Mouse (Mus musculus): ENCODE data around the gene Irx5. TPM values are rescaled to one million over a fixed set of nuclear protein-coding genes. Genes with fewer than 3 reads are reported as not detected.

Gene Irx5
- polyA plus RNA-seq, 1 experiment from 2014 or later: 19.7 TPM

GRCm38 (mm10) chr8:92362396-92363115, 5.1 kb downstream of the Irx5 start:
- Histone ChIP-seq H3K36me3 (no peaks in the 10 kb centered on the region), H3K27ac (peak overlapping the region; percentile 48; the same call in 1 of the 2 replicates), H3K4me2 (replicated peaks) (peak overlapping the region; percentile 62), H3K4me3 (peak overlapping the region; percentile 37), H3K9me3 (no peaks in the 10 kb centered on the region), H3K4me1 (peaks cover 52% of the 10 kb centered on the region), H3K9ac (peak overlapping the region; percentile 67), H3K27me3 (peaks cover 86% of the 10 kb centered on the region)
- no peak for ATAC-seq (ENCODE audit: low FRiP score, low read depth)
- WGBS: 4% methylated on average over 15 of the region's 15 CpGs

- ATAC-seq (ENCODE audit: low FRiP score, low read depth): no peak
- Histone ChIP-seq H3K27me3 (peaks cover 88% of the 10 kb centered on the region), H3K4me3 (peak overlapping the region; percentile 37), H3K9me3 (no peaks in the 10 kb centered on the region), H3K9ac (peak overlapping the region; percentile 67), H3K27ac (no peak overlapping the region), H3K4me1 (peaks cover 45% of the 10 kb centered on the region), H3K36me3 (no peaks in the 10 kb centered on the region), H3K4me2 (replicated peaks) (peak overlapping the region; percentile 62)
- 5% methylated on average over 45 of the region's 45 CpGs for WGBS
Observed at GRCm38 (mm10) chr8:92363217-92364147, 6.1 kb downstream of the Irx5 start.

GRCm38 (mm10) chr8:92364148-92364775, 6.8 kb downstream of the Irx5 start:
- Histone ChIP-seq H3K4me3 (peak overlapping the region; percentile 37), H3K4me2 (replicated peaks) (peak overlapping the region; percentile 62), H3K36me3 (no peaks in the 10 kb centered on the region), H3K27me3 (peaks cover 90% of the 10 kb centered on the region), H3K27ac (no peak overlapping the region), H3K4me1 (peaks cover 45% of the 10 kb centered on the region), H3K9ac (peak overlapping the region; percentile 50; the same call in 1 of the 2 replicates), H3K9me3 (no peaks in the 10 kb centered on the region)
- WGBS: 4% methylated on average over 20 of the region's 20 CpGs
- no peak for ATAC-seq (ENCODE audit: low FRiP score, low read depth)

GRCm38 (mm10) chr8:92364776-92365240, 7.4 kb downstream of the Irx5 start:
- Histone ChIP-seq H3K4me2 (replicated peaks) (peak overlapping the region; percentile 62), H3K36me3 (no peaks in the 10 kb centered on the region), H3K4me3 (peak overlapping the region; percentile 37), H3K27ac (no peak overlapping the region), H3K9ac (peak overlapping the region; percentile 45), H3K9me3 (no peaks in the 10 kb centered on the region), H3K4me1 (peaks cover 44% of the 10 kb centered on the region), H3K27me3 (peaks cover 90% of the 10 kb centered on the region)
- 14% methylated on average over 20 of the region's 20 CpGs for WGBS
- ATAC-seq (ENCODE audit: low FRiP score, low read depth): no peak

- 4% methylated on average over 36 of the region's 36 CpGs for WGBS
- H3K4me2 ChIP-seq (replicated peaks): peak overlapping the region; percentile 62
- H3K4me3 ChIP-seq: peak overlapping the region; percentile 37
- peaks cover 38% of the 10 kb centered on the region for H3K4me1 ChIP-seq
- no peaks in the 10 kb centered on the region for H3K9me3 ChIP-seq
- H3K27ac ChIP-seq: no peak overlapping the region
- H3K9ac ChIP-seq: peak overlapping the region; percentile 45
- no peak for ATAC-seq (ENCODE audit: low FRiP score, low read depth)
- H3K27me3 ChIP-seq: peaks cover 90% of the 10 kb centered on the region
- no peaks in the 10 kb centered on the region for H3K36me3 ChIP-seq
Observed at GRCm38 (mm10) chr8:92365241-92365943, 8.0 kb downstream of the Irx5 start.

GRCm38 (mm10) chr8:92365944-92366735, 8.7 kb downstream of the Irx5 start:
- H3K27me3 ChIP-seq: peaks cover 87% of the 10 kb centered on the region
- WGBS: 6% methylated on average over 26 of the region's 26 CpGs
- ATAC-seq (ENCODE audit: low FRiP score, low read depth): no peak

GRCm38 (mm10) chr8:92366736-92367267, 9.4 kb downstream of the Irx5 start:
- H3K9me3 ChIP-seq: no peaks in the 10 kb centered on the region
- no peak overlapping the region for H3K9ac ChIP-seq
- H3K4me1 ChIP-seq: peaks cover 36% of the 10 kb centered on the region
- no peak overlapping the region for H3K27ac ChIP-seq
- H3K4me3 ChIP-seq: peak overlapping the region; percentile 18
- H3K36me3 ChIP-seq: no peaks in the 10 kb centered on the region
- WGBS: 6% methylated on average over 20 of the region's 20 CpGs
- H3K27me3 ChIP-seq: peaks cover 87% of the 10 kb centered on the region
- H3K4me2 ChIP-seq (replicated peaks): peak overlapping the region; percentile 62
- ATAC-seq (ENCODE audit: low FRiP score, low read depth): 0 out of 2 replicates have a peak, but pooled peaks have one; percentile 6

More at GRCm38 (mm10) chr8:92365944-92366735, 8.7 kb downstream of the Irx5 start:
- Histone ChIP-seq H3K4me3 (peak overlapping the region; percentile 37), H3K9ac (peak overlapping the region; percentile 36; the same call in 1 of the 2 replicates), H3K4me2 (replicated peaks) (peak overlapping the region; percentile 62), H3K27ac (no peak overlapping the region), H3K9me3 (no peaks in the 10 kb centered on the region), H3K4me1 (peaks cover 36% of the 10 kb centered on the region), H3K36me3 (no peaks in the 10 kb centered on the region)

GRCm38 (mm10) chr8:92379524-92379923, 22.1 kb downstream of the Irx5 start:
- Histone ChIP-seq H3K27me3 (peaks cover 80% of the 10 kb centered on the region), H3K4me2 (replicated peaks) (no peak overlapping the region), H3K4me3 (no peak overlapping the region), H3K9ac (no peak overlapping the region), H3K27ac (no peak overlapping the region), H3K4me1 (peaks cover 5% of the 10 kb centered on the region; the same call in 1 of the 2 replicates), H3K9me3 (no peaks in the 10 kb centered on the region), H3K36me3 (no peaks in the 10 kb centered on the region)
- ATAC-seq (ENCODE audit: low FRiP score, low read depth): peak; percentile 8; the same call in 1 of the 2 replicates
- 22% methylated on average over 6 of the region's 6 CpGs for WGBS

GRCm38 (mm10) chr8:92380571-92380970, 23.1 kb downstream of the Irx5 start:
- H3K9me3 ChIP-seq: no peaks in the 10 kb centered on the region
- WGBS: 47% methylated on average over 2 of the region's 2 CpGs
- H3K4me3 ChIP-seq: no peak overlapping the region
- no peaks in the 10 kb centered on the region for H3K36me3 ChIP-seq
- H3K4me2 ChIP-seq (replicated peaks): no peak overlapping the region
- ATAC-seq (ENCODE audit: low FRiP score, low read depth): no peak
- H3K27me3 ChIP-seq: peaks cover 78% of the 10 kb centered on the region
- peaks cover 5% of the 10 kb centered on the region; the same call in 1 of the 2 replicates for H3K4me1 ChIP-seq
- H3K9ac ChIP-seq: no peak overlapping the region
- no peak overlapping the region for H3K27ac ChIP-seq

- Histone ChIP-seq H3K36me3 (no peaks in the 10 kb centered on the region), H3K4me1 (no peaks in the 10 kb centered on the region), H3K9ac (no peak overlapping the region), H3K9me3 (no peaks in the 10 kb centered on the region), H3K27me3 (peaks cover 41% of the 10 kb centered on the region), H3K4me3 (no peak overlapping the region), H3K27ac (no peak overlapping the region), H3K4me2 (replicated peaks) (no peak overlapping the region)
- ATAC-seq (ENCODE audit: low FRiP score, low read depth): no peak
- WGBS: 75% methylated on average over 4 of the region's 4 CpGs
Observed at GRCm38 (mm10) chr8:92387893-92388292, 30.5 kb downstream of the Irx5 start.

All from limb, embryonic 13.5 days (tissue).